9 mouse cellular contexts compared by ENCODE assay signal in the genomic region with DNA sequence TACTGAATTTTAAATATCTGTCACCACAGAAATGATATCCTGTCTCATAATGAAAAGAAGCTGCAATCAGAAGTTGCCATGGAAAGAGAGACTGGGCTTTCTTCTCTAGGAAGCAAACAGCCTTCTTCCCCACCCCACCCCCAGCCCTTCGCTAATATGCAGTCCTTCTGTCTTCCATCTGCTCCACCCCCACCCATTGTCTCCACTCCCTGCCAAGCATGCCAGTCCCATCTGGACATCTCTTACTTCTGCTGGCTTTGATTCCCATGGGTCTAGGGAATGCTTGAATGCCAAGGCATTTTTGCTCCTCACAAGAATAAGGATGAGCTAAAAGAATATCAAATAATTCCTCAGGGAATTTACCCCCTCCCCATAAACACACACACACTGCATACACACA.
DNase-seq lines count a peak whose midpoint lies in the region; ATAC-seq lines count a peak whose summit lies in the region.
"Had no signal": no experiment of that assay in that cellular context is flagged by ENCODE, and none has a peak within 500 bp of the region (broad histone marks: within the 10 kb centered on the region; RNA-seq: fewer than 3 reads in every experiment).

No protein-coding gene starts in this region.

- 8% methylated on average over 1 of the region's 1 CpGs for WGBS in forebrain, embryonic 10.5 days
- WGBS in neural tube, embryonic 14.5 days = 0% methylated on average over 1 of the region's 1 CpGs

- H3K9ac ChIP-seq in neural tube, embryonic 14.5 days (replicated peaks; ENCODE audit: low read depth, low read length) = peak overlapping the region; percentile 25; the same call in 1 of the 2 replicates
- H3K9ac ChIP-seq: lung, embryonic 14.5 days had no signal

- no peaks in the 10 kb centered on the region for H3K9me3 ChIP-seq in forebrain, embryonic 10.5 days
- no peaks in the 10 kb centered on the region for H3K9me3 ChIP-seq in neural tube, embryonic 14.5 days (ENCODE audit: control insufficient read depth, low read length)

- no peaks in the 10 kb centered on the region for H3K36me3 ChIP-seq in forebrain, embryonic 10.5 days (replicated peaks)
- H3K36me3 ChIP-seq in neural tube, embryonic 14.5 days (ENCODE audit: control insufficient read depth, insufficient read depth, low read length) = no peaks in the 10 kb centered on the region

- H3K4me2 ChIP-seq in neural tube, embryonic 14.5 days (ENCODE audit: low read depth, low read length) = peak overlapping the region; percentile 35; the same call in 1 of the 2 replicates
- H3K4me2 ChIP-seq: lung, embryonic 14.5 days had no signal

- no peaks in the 10 kb centered on the region for H3K27me3 ChIP-seq in forebrain, embryonic 10.5 days (ENCODE audit: poor library complexity, severe bottlenecking)
- H3K27me3 ChIP-seq in neural tube, embryonic 14.5 days (ENCODE audit: control insufficient read depth, insufficient read depth, low read length) = no peaks in the 10 kb centered on the region

- peak; percentile 57; the same call in 1 of the 2 replicates for ATAC-seq in neural tube, embryonic 14.5 days (ENCODE audit: low read depth)
- ATAC-seq in megakaryocyte, adult 5-6 weeks (ENCODE audit: poor library complexity, severe bottlenecking) = no peak

- H3K4me3 ChIP-seq in forebrain, embryonic 10.5 days = no peak overlapping the region
- H3K4me3 ChIP-seq in neural tube, embryonic 14.5 days (ENCODE audit: low read depth, low read length) = peak overlapping the region; percentile 12; the same call in 1 of the 2 replicates

- intact Hi-C loops in heart, postnatal 36 days (cut with DNase I) = no loop called here

- peaks cover 17% of the 10 kb centered on the region for H3K4me1 ChIP-seq in forebrain, embryonic 10.5 days
- 0 out of 2 replicates have a peak, but pooled peaks cover 7% of the 10 kb centered on the region for H3K4me1 ChIP-seq in neural tube, embryonic 14.5 days (ENCODE audit: control insufficient read depth, insufficient read depth, low read length)

- peak overlapping the region; percentile 48; the same call in 1 of the 2 replicates for H3K27ac ChIP-seq in forebrain, embryonic 10.5 days
- H3K27ac ChIP-seq in neural tube, embryonic 14.5 days (ENCODE audit: low read depth, low read length) = peak overlapping the region; percentile 80

- DNase-seq in cerebellum, adult 11 months = peak; percentile 90
- DNase-seq in forebrain, embryonic 10.5 days (ENCODE audit: extremely low spot score, low spot score) = peak; percentile 26
- DNase-seq in layer of hippocampus, adult 9-10 months (ENCODE audit: low spot score) = peak; percentile 47
- DNase-seq in kidney, adult 8-10 months = no peak
- DNase-seq in heart, postnatal 36 days = no peak
- DNase-seq in gastrocnemius, postnatal 10 days = no peak
- DNase-seq: lung, embryonic 14.5 days had no signal

Comparison
In these comparisons a context has a peak if more than half of its experiments do, and no peak if none do; other contexts are left out.
1. DNase-seq: peak in cerebellum, adult 11 months (single experiment), forebrain, embryonic 10.5 days (single experiment) and layer of hippocampus, adult 9-10 months (single experiment); none in kidney, adult 8-10 months (0 of 2), heart, postnatal 36 days (0 of 2) and gastrocnemius, postnatal 10 days (single experiment).